Mouse (Mus musculus): ENCODE measurements around the gene Hpgd. TPM values are rescaled to one million over a fixed set of nuclear protein-coding genes. Genes with fewer than 3 reads are reported as not detected.
"Not testable (repeated sequence)": the region's sequence is repeated elsewhere in the genome, so short reads cannot be mapped to it uniquely, and the experiment has no call there.

Hpgd gene
- total RNA-seq (2014; rRNA removed) (248 and 368 TPM in 2 replicates), polyA plus RNA-seq (2012; rRNA removed) (59.8 and 76.5 TPM in 2 replicates)

GRCm38 (mm10) chr8:56294373-56294877 is at the start of gene Hpgd:
TSS of gene Hpgd (plus strand) at chr8:56294585.
- peak; percentile 89 for DNase-seq (ENCODE audit: extremely low read depth, low read depth, low spot score)
- H3K4me1 ChIP-seq (ENCODE audit: control insufficient read depth, insufficient read depth, low read length): peaks cover 1% of the 10 kb centered on the region; the same call in 1 of the 2 replicates
- H3K4me3 ChIP-seq (ENCODE audit: insufficient read depth, low read depth, low read length): peak within 1 kb of the TSS; percentile 98
- H3K27me3 ChIP-seq (ENCODE audit: control insufficient read depth, insufficient read depth, low read length): no peaks in the 10 kb centered on the region
- H3K9ac ChIP-seq (ENCODE audit: low read depth, low read length): peak within 1 kb of the TSS; percentile 99
- TF ChIP-seq POLR2A (IDR thresholded peaks at IDR 0.05; ENCODE audit: extremely low read depth, insufficient read depth, low read length) (peak; percentile 78; the same call in 1 of the 2 replicates), CTCF (IDR thresholded peaks at IDR 0.05; ENCODE audit: low read depth, low read length) (no peak)
- H3K79me2 ChIP-seq (ENCODE audit: control insufficient read depth, insufficient read depth, low read length): peaks cover 4% of the 10 kb centered on the region
- peaks cover 10% of the 10 kb centered on the region for H3K36me3 ChIP-seq (ENCODE audit: control insufficient read depth, insufficient read depth, low read length)
- H3K27ac ChIP-seq (replicated peaks; ENCODE audit: insufficient read depth, low read depth, low read length): peak within 1 kb of the TSS; percentile 92
- WGBS: under 1% methylated on average over 33 of the region's 33 CpGs

- not testable (repeated sequence) for H3K27me3 ChIP-seq (ENCODE audit: control insufficient read depth, insufficient read depth, low read length); H3K4me1 ChIP-seq (ENCODE audit: control insufficient read depth, insufficient read depth, low read length); H3K9ac ChIP-seq (ENCODE audit: low read depth, low read length); H3K27ac ChIP-seq (replicated peaks; ENCODE audit: insufficient read depth, low read depth, low read length); H3K4me3 ChIP-seq (ENCODE audit: insufficient read depth, low read depth, low read length); H3K36me3 ChIP-seq (ENCODE audit: control insufficient read depth, insufficient read depth, low read length); H3K79me2 ChIP-seq (ENCODE audit: control insufficient read depth, insufficient read depth, low read length); DNase-seq (ENCODE audit: extremely low read depth, low read depth, low spot score)
- WGBS: 75% methylated on average over 3 of the region's 3 CpGs
These were observed 42.7 kb upstream of the Hpgd start for GRCm38 (mm10) chr8:56251728-56252127.

- no peak for DNase-seq (ENCODE audit: extremely low read depth, low read depth, low spot score)
- Histone ChIP-seq H3K9ac (ENCODE audit: low read depth, low read length) (no peak overlapping the region), H3K36me3 (ENCODE audit: control insufficient read depth, insufficient read depth, low read length) (no peaks in the 10 kb centered on the region), H3K4me1 (ENCODE audit: control insufficient read depth, insufficient read depth, low read length) (no peaks in the 10 kb centered on the region), H3K79me2 (ENCODE audit: control insufficient read depth, insufficient read depth, low read length) (no peaks in the 10 kb centered on the region), H3K27ac (replicated peaks; ENCODE audit: insufficient read depth, low read depth, low read length) (no peak overlapping the region), H3K4me3 (ENCODE audit: insufficient read depth, low read depth, low read length) (no peak overlapping the region), H3K27me3 (ENCODE audit: control insufficient read depth, insufficient read depth, low read length) (no peaks in the 10 kb centered on the region)
- TF ChIP-seq POLR2A (IDR thresholded peaks at IDR 0.05; ENCODE audit: extremely low read depth, insufficient read depth, low read length) (no peak), CTCF (IDR thresholded peaks at IDR 0.05; ENCODE audit: low read depth, low read length) (no peak)
- 82% methylated on average over 1 of the region's 1 CpGs for WGBS
These were observed 42.1 kb upstream of the Hpgd start for GRCm38 (mm10) chr8:56252314-56252713.

DNA sequence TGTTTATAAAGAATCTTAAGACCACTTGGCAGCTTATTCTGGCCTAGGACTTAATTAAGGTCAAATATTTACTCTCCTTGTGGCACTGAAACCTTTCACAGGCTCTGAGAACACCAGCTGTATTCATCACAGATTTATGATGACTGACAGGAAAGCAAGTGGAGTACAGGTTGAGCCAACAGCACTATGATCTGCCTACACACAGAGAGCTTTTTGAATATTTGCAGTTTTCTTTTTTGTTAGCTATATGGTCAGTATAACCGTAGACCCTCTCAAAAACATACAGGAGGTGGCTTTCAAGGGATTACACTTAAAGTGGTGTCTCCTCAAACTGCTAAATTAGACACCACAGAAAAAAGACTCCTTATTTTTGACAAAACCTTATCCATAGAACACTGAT is 33.2 kb upstream of the Hpgd start:
- Histone ChIP-seq H3K4me1 (ENCODE audit: control insufficient read depth, insufficient read depth, low read length) (no peaks in the 10 kb centered on the region), H3K27ac (replicated peaks; ENCODE audit: insufficient read depth, low read depth, low read length) (no peak overlapping the region), H3K79me2 (ENCODE audit: control insufficient read depth, insufficient read depth, low read length) (no peaks in the 10 kb centered on the region), H3K9ac (ENCODE audit: low read depth, low read length) (no peak overlapping the region), H3K27me3 (ENCODE audit: control insufficient read depth, insufficient read depth, low read length) (no peaks in the 10 kb centered on the region), H3K36me3 (ENCODE audit: control insufficient read depth, insufficient read depth, low read length) (no peaks in the 10 kb centered on the region), H3K4me3 (ENCODE audit: insufficient read depth, low read depth, low read length) (no peak overlapping the region)
- no peak for TF ChIP-seq POLR2A (IDR thresholded peaks at IDR 0.05; ENCODE audit: extremely low read depth, insufficient read depth, low read length)
- TF ChIP-seq CTCF (IDR thresholded peaks at IDR 0.05; ENCODE audit: low read depth, low read length): no peak
- WGBS: 89% methylated on average over 1 of the region's 1 CpGs
- DNase-seq (ENCODE audit: extremely low read depth, low read depth, low spot score): no peak

DNA sequence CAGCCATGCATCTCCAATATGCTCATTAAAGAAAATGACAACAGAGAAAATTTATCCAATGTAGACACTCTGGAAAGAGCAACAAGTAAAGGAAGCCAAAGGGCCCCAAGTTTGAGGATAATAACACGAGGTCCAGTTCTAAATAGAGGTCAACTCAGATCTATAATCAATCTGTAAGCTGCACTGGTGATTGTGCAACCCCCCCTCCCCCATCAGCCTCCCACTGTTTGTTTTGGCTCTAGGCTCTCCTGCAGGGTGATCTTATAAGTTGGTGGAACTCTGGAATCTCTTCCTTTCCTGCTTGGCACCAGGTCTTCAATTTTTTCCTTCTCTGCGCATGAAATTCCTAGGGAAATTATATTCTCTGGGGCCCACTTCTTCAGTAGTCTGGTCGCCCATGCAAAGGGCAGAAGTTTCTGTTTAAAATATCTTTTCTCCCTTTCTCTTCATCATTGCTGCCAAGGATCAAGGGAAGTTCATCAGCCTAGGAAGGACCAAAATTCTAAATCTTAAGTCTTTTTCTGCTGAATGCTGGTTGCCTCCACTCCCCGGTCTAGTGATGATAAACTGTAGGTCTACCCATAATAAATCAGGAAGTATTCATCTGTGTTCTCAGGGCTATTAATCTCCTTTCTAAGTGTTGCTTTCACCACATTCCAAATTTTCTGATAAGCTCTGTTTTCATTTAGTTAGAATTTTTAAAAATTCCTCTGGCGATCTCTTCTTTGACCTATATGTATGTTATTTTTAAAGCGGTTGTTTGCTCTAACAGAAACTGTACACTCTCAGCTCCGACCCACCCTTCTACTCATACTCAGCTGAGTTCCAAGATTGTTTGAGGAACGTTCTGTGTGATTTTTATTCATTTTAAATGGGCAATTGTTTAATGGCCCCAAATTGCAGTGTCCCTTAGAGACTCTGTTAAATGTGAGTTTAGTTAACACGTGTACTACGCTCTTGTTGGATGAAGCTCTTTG is 24.4 kb upstream of the Hpgd start:
- 26% methylated on average over 10 of the region's 10 CpGs for WGBS
- Histone ChIP-seq H3K9ac (ENCODE audit: low read depth, low read length) (no peak overlapping the region), H3K4me3 (ENCODE audit: insufficient read depth, low read depth, low read length) (no peak overlapping the region), H3K4me1 (ENCODE audit: control insufficient read depth, insufficient read depth, low read length) (peaks cover 2% of the 10 kb centered on the region; the same call in 1 of the 2 replicates), H3K27ac (replicated peaks; ENCODE audit: insufficient read depth, low read depth, low read length) (peak overlapping the region; percentile 41; the same call in 1 of the 2 replicates), H3K27me3 (ENCODE audit: control insufficient read depth, insufficient read depth, low read length) (no peaks in the 10 kb centered on the region), H3K36me3 (ENCODE audit: control insufficient read depth, insufficient read depth, low read length) (no peaks in the 10 kb centered on the region), H3K79me2 (ENCODE audit: control insufficient read depth, insufficient read depth, low read length) (no peaks in the 10 kb centered on the region)
- DNase-seq (ENCODE audit: extremely low read depth, low read depth, low spot score): peak; percentile 95
- no peak for TF ChIP-seq CTCF (IDR thresholded peaks at IDR 0.05; ENCODE audit: low read depth, low read length)

GRCm38 (mm10) chr8:56272934-56273333 is 21.5 kb upstream of the Hpgd start:
- WGBS: 96% methylated on average over 1 of the region's 1 CpGs
- H3K79me2 ChIP-seq (ENCODE audit: control insufficient read depth, insufficient read depth, low read length): no peaks in the 10 kb centered on the region
- TF ChIP-seq POLR2A (IDR thresholded peaks at IDR 0.05; ENCODE audit: extremely low read depth, insufficient read depth, low read length): no peak
- TF ChIP-seq CTCF (IDR thresholded peaks at IDR 0.05; ENCODE audit: low read depth, low read length): no peak
- H3K27me3 ChIP-seq (ENCODE audit: control insufficient read depth, insufficient read depth, low read length): no peaks in the 10 kb centered on the region
- no peak overlapping the region for H3K9ac ChIP-seq (ENCODE audit: low read depth, low read length)
- H3K4me1 ChIP-seq (ENCODE audit: control insufficient read depth, insufficient read depth, low read length): peaks cover 2% of the 10 kb centered on the region; the same call in 1 of the 2 replicates
- no peak overlapping the region for H3K4me3 ChIP-seq (ENCODE audit: insufficient read depth, low read depth, low read length)
- H3K36me3 ChIP-seq (ENCODE audit: control insufficient read depth, insufficient read depth, low read length): no peaks in the 10 kb centered on the region
- H3K27ac ChIP-seq (replicated peaks; ENCODE audit: insufficient read depth, low read depth, low read length): no peak overlapping the region
- no peak for DNase-seq (ENCODE audit: extremely low read depth, low read depth, low spot score)

All from liver, adult 2 months (tissue).